Mouse (Mus musculus): Measurements from ENCODE around the gene Cd177. TPM values are rescaled to one million over a fixed set of nuclear protein-coding genes. Genes with fewer than 3 reads are reported as not detected.

Gene Cd177
- polyA plus RNA-seq, 1 experiment from 2014 or later, result 20.5 TPM

Other genes with a start within 250 kb of the Cd177 start
- not detected in 2 replicates for gene AC161166.1, start 247.9 kb downstream of the Cd177 start, polyA plus RNA-seq (2015; fragmentation: Nextera tagmentation; extraction: Ambion mirVana)
- 1.3 and 1.6 TPM in 2 replicates for gene Irgq, start 229.6 kb downstream of the Cd177 start, polyA plus RNA-seq (2015; fragmentation: Nextera tagmentation; extraction: Ambion mirVana)
- gene Pinlyp, start 214.2 kb downstream of the Cd177 start, polyA plus RNA-seq (2015; fragmentation: Nextera tagmentation; extraction: Ambion mirVana), result 0.13 TPM in 1 of 2 replicates, not detected in the other
- 17.9 and 18.0 TPM in 2 replicates for gene Xrcc1, start 214.0 kb downstream of the Cd177 start, polyA plus RNA-seq (2015; fragmentation: Nextera tagmentation; extraction: Ambion mirVana)
- gene Ethe1, start 172.8 kb downstream of the Cd177 start, polyA plus RNA-seq (2015; fragmentation: Nextera tagmentation; extraction: Ambion mirVana), result 39.7 and 40.9 TPM in 2 replicates
- 0.13 and 0.15 TPM in 2 replicates for gene Zfp575, start 172.7 kb downstream of the Cd177 start, polyA plus RNA-seq (2015; fragmentation: Nextera tagmentation; extraction: Ambion mirVana)
- 0.12 and 0.25 TPM in 2 replicates for gene Phldb3, start 149.5 kb downstream of the Cd177 start, polyA plus RNA-seq (2015; fragmentation: Nextera tagmentation; extraction: Ambion mirVana)
- not detected in 2 replicates for gene Lypd3, start 123.8 kb downstream of the Cd177 start, polyA plus RNA-seq (2015; fragmentation: Nextera tagmentation; extraction: Ambion mirVana)
- gene Tex101, start 83.6 kb downstream of the Cd177 start, polyA plus RNA-seq (2015; fragmentation: Nextera tagmentation; extraction: Ambion mirVana), result not detected in 2 replicates
- gene BC049730, start 51.1 kb downstream of the Cd177 start, polyA plus RNA-seq (2015; fragmentation: Nextera tagmentation; extraction: Ambion mirVana), result not detected in 2 replicates
- gene Gm4763, start 33.4 kb downstream of the Cd177 start, polyA plus RNA-seq (2015; fragmentation: Nextera tagmentation; extraction: Ambion mirVana), result not detected in 2 replicates
- 5.0 and 5.3 TPM in 2 replicates for gene Ceacam10, start 16.9 kb upstream of the Cd177 start, polyA plus RNA-seq (2015; fragmentation: Nextera tagmentation; extraction: Ambion mirVana)
- 1.6 and 2.7 TPM in 2 replicates for gene Gm9844, start 101.9 kb upstream of the Cd177 start, polyA plus RNA-seq (2015; fragmentation: Nextera tagmentation; extraction: Ambion mirVana)
- gene Lypd4, start 109.6 kb upstream of the Cd177 start, polyA plus RNA-seq (2015; fragmentation: Nextera tagmentation; extraction: Ambion mirVana), result not detected in 2 replicates
- not detected in 2 replicates for gene Dmrtc2, start 109.7 kb upstream of the Cd177 start, polyA plus RNA-seq (2015; fragmentation: Nextera tagmentation; extraction: Ambion mirVana)
- 1,140 and 1,164 TPM in 2 replicates for gene Rps19, start 124.1 kb upstream of the Cd177 start, polyA plus RNA-seq (2015; fragmentation: Nextera tagmentation; extraction: Ambion mirVana)
- gene Cd79a, start 137.1 kb upstream of the Cd177 start, polyA plus RNA-seq (2015; fragmentation: Nextera tagmentation; extraction: Ambion mirVana), result 32.0 and 34.0 TPM in 2 replicates
- gene Arhgef1, start 142.6 kb upstream of the Cd177 start, polyA plus RNA-seq (2015; fragmentation: Nextera tagmentation; extraction: Ambion mirVana), result 30.2 and 30.4 TPM in 2 replicates
- not detected in 2 replicates for gene Gm4881, start 184.2 kb upstream of the Cd177 start, polyA plus RNA-seq (2015; fragmentation: Nextera tagmentation; extraction: Ambion mirVana)
- gene Rabac1, start 212.4 kb upstream of the Cd177 start, polyA plus RNA-seq (2015; fragmentation: Nextera tagmentation; extraction: Ambion mirVana), result 88.2 and 92.7 TPM in 2 replicates
- 0.85 and 1.2 TPM in 2 replicates for gene Atp1a3, start 245.6 kb upstream of the Cd177 start, polyA plus RNA-seq (2015; fragmentation: Nextera tagmentation; extraction: Ambion mirVana)

All from liver, postnatal 0 days (tissue).